Mouse (Mus musculus) thymus, adult 2 months (tissue): Measurements from ENCODE around the gene 4930426L09Rik.

Experiments
- CTCF ChIP-seq: fragments of 200-500 bp; IDR thresholded peaks from 2 replicates; pipeline ENCODE4 v1.5.1; 2012; ENCODE audit warnings: mild to moderate bottlenecking, control low read depth, low read length, moderate library complexity, borderline replicate concordance; ENCODE audit not compliant: control insufficient read depth, poor library complexity, insufficient read depth; ENCODE audit errors: extremely low read depth
- POLR2A ChIP-seq: fragments of 200-500 bp; IDR thresholded peaks from 2 replicates; pipeline ENCODE4 v1.6.1; 2012; ENCODE audit warnings: mild to moderate bottlenecking, low read length, control low read depth, moderate library complexity; ENCODE audit not compliant: control insufficient read depth, poor library complexity, insufficient read depth; ENCODE audit errors: extremely low read depth

DNA sequence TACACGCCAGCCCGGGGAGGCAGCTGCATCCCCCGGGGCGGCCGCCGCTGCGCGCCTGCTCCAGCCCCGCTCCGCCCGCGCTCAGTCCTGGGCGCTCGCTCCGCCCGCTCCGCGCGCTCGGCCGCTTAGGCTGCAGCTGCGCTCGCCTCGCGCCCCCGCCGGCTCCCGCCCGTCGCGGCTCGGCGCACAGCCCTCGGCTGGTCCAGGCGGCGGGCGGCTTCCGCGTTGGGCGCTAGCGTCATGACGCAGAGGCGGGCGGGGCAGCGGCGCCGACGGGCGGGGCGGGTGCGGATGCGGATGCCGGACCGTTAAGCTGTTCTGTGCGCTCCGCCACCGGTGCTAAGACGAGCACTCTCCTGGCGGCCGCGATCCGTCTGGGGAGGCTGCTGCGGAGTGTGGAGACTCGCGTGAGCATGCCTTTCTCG lies at the start of gene 4930426L09Rik, which contains the start of gene Pip4k2a:
- TF ChIP-seq CTCF (peak; percentile 57; the same call in 1 of the 2 replicates), POLR2A (peak; percentile 98)
